Mouse (Mus musculus) G1E (cell line): ENCODE measurements around the gene Necap2.

ENCODE experiments used
- GATA1 ChIP-seq: IDR thresholded peaks from 2 replicates; pipeline ENCODE4 v1.6.1; 2012; ENCODE audit warnings: borderline replicate concordance, low read length, inconsistent platforms, mixed read lengths
- POLR2AphosphoS5 ChIP-seq: IDR thresholded peaks from 2 replicates; pipeline ENCODE4 v1.6.1; 2012; ENCODE audit warnings: low read depth, low read length, inconsistent platforms; ENCODE audit not compliant: insufficient replicate concordance

DNA sequence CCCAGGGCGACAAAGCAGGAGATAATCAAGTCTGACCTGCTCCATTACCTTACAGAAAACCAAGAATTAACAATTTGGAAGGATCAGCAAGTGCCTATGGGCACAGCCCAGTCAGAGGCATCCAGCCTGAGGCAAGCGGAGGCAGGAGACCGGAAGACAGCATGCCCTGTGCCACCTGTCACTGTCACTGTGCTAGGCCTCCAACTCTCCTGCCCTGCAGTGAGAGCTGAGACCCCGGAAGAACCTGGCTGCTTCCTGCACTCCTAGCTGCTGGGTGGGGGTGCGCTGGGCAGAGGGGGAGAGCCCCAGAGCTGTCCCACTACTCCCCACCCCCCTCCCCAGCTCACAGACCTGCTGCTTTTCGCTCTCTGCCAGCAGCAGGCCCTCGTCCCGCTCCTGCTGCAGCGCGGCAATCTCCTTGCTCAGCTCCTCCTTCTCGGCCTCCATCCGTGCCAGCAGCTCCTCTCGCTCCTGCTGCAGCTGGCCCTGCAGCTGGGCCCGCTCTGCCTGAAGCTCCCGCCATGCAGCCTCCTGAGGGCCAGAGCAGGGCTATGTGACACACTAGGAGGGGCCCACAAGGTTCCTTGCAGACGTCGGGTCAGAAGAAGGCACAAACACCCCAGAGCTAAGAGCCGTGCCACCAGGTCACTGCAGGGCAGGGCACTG, 47.5 kb downstream of the Necap2 start:
- TF ChIP-seq GATA1 (no peak), POLR2AphosphoS5 (no peak)
